Mouse (Mus musculus) spleen, embryonic (tissue): ENCODE results near the gene Dhx57.

Experiments
- CTCF ChIA-PET: fragments of 350-600 bp; sonication (Branson Sonifier 250); formaldehyde crosslinking; loops from one replicate; lab custom pipeline; 2022; lab: Charles Lee

The Dhx57 gene

GRCm38 (mm10) chr17:80205657-80206056 is 84.6 kb downstream of the Dhx57 start:
- CTCF ChIA-PET: no interaction called here

GRCm38 (mm10) chr17:80199160-80199778 is 91.0 kb downstream of the Dhx57 start:
- CTCF ChIA-PET: no interaction called here

- CTCF ChIA-PET: interaction anchor here (0.6 kb wide), 1 partner anchor 127 kb away, joined by 3 read pairs; no protein-coding TSS in a partner anchor
Measured at GRCm38 (mm10) chr17:80193075-80193474, 97.2 kb downstream of the Dhx57 start.
